Mouse (Mus musculus): ENCODE results near the gene Olfr1298.

Gene Olfr1298

GRCm38 (mm10) chr2:111649101-111649500 is at the start of gene Olfr1298:
Gene Olfr1298 (minus strand): TSS chr2:111649201.
- no peak for DNase-seq (ENCODE audit: low spot score)

- no peak for DNase-seq (ENCODE audit: low spot score)
These were observed 12.1 kb upstream of the Olfr1298 start, which contains the start of gene Olfr1299 for GRCm38 (mm10) chr2:111661119-111661518. Gene Olfr1299 (plus strand): TSS chr2:111661419.

- DNase-seq (ENCODE audit: low spot score), result no peak
These were observed 22.6 kb downstream of the Olfr1298 start, which contains the start of gene Olfr1297 for GRCm38 (mm10) chr2:111626397-111626796. Gene Olfr1297 (minus strand): TSS chr2:111626497.

Data from embryo, embryonic 10.5 days (tissue).